Mouse (Mus musculus) adrenal gland, postnatal 14 days (tissue): ENCODE results near the gene Srsf10. TPM values are rescaled to one million over a fixed set of nuclear protein-coding genes. Genes with fewer than 3 reads are reported as not detected.
A peak's percentile ranks its signal among the peaks of the same experiment; 100 is the strongest.

Source experiments
- DNase-seq: peaks from one replicate; pipeline ENCODE4 v3.0.0; 2021; ENCODE audit warnings: mixed read lengths
- long read RNA-seq, 2 experiments: library from polyadenylated mRNA; stranded (forward); transcript quantifications; one replicate each; pipeline ENCODE4 v2.0.0; 2021
- total RNA-seq: library from RNA; stranded (reverse); gene quantifications from 2 replicates; pipeline ENCODE4 v1.2.3, GENCODE M21; 2021

Gene Srsf10
- total RNA-seq = 119 and 125 TPM in 2 replicates
- long read RNA-seq, experiment 1, transcript Srsf10-204 (6 exons, 3,058 nt) = minor isoform, 9 of 71 reads
- long read RNA-seq, experiment 1, transcript Srsf10-203 (6 exons, 2,225 nt) = minor isoform, 10 of 71 reads
- long read RNA-seq, experiment 1, transcript Srsf10-205 (6 exons, 3,754 nt) = major isoform, 30 of 71 reads
- long read RNA-seq, experiment 1, partial matches to known transcripts = 5 of 71 reads
- long read RNA-seq, experiment 1, other reads (novel, unspliced or antisense) = 14 of 71 reads
- long read RNA-seq, experiment 2, transcript Srsf10-205 (6 exons, 3,754 nt) = major isoform, 24 of 57 reads
- long read RNA-seq, experiment 2, transcript Srsf10-203 (6 exons, 2,225 nt) = minor isoform, 7 of 57 reads
- long read RNA-seq, experiment 2, transcript Srsf10-204 (6 exons, 3,058 nt) = minor isoform, 8 of 57 reads
- long read RNA-seq, experiment 2, partial matches to known transcripts = 6 of 57 reads
- long read RNA-seq, experiment 2, other reads (novel, unspliced or antisense) = 8 of 57 reads

DNA sequence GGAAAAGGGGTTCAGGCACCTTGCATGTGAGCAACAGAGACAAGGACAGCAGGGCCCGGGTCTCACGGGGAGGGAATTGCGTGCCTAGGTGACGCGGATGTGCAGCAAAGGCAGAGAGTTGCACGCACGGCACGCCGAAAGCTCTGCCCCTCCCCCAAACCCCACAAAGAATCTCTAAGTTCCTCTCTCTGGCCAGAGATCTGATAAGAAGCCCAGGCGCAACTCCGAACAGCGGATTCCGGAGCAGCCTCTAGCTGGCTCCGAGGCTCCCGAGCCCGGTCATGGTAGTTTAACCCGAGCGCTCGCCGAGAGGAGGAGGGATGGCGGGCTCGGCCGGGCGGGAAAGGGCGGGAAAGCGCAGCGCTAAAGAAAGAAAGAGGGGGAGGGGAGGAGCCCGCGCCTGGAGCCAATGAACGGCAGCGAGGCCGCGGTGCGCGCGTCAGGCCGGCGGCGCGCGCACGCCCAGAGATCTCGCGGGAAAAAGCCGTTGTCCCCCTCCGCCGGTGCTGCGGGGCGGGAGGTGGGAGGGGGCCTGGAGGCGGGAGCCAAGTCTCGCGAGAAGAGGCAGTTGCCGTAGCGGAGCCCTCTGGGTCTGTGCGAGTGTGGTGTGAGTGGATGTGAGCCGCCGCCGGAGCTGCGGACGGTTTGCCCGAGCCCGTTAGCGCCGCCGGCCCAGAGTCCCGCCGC is at the start of gene Srsf10:
Gene Srsf10, plus strand, starts transcription at position 212 of the 687 bp plus-strand sequence.
- DNase-seq = peak; percentile 98

DNA sequence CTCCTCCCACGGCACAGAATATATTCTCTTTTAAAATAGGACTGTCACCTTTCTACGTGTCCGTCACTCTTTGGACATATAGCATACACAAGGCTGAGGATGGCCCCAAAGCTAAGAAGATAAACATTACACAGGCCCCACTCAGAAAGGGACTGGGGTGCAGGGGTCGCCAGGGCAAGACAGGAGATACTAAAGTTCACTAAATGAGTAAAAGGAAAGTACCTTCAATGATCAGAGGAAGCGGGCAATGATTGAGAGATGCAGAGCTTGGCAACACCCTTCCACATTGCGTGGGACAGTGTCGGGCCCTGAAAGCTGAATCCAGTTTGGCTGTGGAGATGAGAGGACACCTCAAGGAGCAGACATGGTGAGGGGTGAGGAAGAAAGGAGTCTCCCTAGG is 40.7 kb upstream of the Srsf10 start:
- no peak for DNase-seq

- peak; percentile 71 for DNase-seq
Measured at GRCm38 (mm10) chr4:135816905-135817622, 38.5 kb upstream of the Srsf10 start.

- DNase-seq = no peak
Measured at GRCm38 (mm10) chr4:135818366-135818765, 37.2 kb upstream of the Srsf10 start.

DNA sequence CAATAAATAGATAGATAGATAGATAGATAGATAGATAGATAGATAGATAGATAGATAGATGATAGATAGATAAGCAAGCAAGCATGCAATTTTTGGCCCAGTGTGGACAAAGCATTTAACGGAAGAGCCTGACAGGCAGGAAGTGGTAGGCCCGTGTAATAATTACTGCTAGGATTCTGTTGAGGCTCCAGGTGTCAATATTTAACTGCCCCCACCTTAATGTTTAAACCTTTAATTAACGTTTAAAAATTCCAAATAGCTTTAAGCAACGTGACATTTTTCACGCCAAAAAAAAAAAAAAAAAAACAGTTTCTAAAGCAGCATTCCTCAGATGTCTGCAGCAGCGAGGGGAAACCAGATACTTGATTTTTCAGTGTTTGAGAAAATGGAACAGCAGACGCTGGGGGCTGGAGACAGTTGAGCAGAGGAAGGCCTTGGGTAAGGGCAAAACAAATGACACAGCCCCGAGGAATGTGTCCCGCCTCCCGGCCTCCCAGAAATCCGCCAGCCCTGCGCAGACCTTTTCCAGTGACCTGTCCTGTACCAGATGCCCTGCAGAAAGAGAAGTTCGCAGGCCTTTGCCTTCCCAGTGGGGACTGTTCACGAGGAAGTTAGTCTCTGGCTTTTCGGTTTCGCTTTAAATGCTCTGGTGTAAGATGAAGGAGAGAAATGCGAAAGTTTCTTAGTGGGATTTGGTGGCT is 35.6 kb upstream of the Srsf10 start:
- peak; percentile 87 for DNase-seq

DNA sequence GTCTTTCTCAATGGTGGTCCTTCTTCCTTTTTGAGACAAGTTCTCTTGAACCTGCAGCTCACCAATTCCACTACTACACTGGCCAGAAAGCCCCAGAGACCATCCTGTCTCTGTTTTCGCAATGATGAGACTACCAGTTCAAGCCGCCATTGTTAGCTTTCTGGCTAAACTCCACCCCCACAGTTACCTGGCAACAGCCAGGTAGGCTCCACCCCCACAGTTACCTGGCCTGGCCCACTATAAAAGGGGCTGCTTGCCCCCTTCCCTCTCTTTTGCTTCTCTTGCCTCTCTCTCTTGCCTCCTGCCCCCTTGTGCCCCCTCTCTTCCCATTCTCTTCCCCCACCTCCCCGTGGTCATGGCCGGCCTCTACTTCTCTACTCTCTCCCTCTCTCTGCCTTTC is 33.8 kb upstream of the Srsf10 start:
- DNase-seq = no peak

DNA sequence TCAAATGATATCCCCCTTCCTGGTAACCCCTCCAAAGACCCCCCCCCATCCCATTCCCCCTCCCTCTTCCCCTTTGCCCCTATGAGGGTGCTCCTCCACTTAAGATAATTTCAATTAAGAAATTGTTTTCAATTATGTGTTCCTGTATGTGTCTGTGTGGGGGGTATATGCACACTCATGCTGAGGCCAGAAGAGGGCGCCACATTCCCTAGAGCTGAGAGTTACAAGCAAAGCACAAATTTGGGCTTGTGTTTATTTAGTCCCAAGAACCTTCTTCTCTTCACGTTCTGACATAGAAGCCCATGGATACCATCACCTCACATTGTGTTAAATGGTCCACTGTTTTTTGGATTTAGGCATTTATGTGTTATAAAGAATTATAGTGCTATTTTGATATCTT is 32.2 kb upstream of the Srsf10 start:
- peak; percentile 83 for DNase-seq

DNA sequence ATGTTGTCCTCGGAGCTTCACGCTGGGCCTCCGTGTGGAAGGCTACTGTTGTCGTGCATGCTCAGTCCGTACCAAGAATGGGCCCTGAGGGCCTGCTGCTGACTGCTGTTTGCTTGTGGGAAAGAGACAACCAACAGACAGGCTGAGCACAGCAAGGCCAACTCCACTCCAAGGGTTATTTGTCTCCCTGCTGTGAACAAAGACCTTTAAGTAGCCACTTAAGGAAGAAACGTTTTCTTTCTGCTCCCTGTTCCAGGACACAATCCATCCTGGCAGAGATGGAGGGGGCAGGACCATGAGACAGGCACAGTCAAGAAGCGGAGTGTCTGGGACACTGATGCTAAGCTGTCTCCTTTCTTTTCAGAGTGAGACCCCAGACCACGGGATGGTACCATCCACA is 31.3 kb upstream of the Srsf10 start:
- DNase-seq = no peak

DNA sequence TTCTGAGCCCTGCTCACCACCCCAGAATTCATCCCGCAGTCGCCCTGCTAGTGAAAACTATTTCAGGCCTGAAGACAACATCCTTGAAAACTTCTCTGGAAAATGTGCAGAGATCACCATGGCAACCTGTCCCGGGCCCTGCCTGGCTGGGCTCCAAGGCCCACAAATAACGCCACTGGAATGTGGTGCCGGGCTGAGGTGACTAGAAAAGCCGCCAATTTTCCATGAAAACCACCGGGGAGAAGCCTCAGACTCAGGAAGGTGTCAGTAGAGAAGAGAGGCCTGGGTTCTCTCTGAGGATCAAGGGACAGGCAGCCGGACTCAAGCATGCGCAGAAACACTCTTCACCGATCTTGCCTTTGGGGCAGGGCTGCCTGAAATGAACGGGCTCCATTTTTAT is 27.1 kb upstream of the Srsf10 start:
- peak; percentile 92 for DNase-seq

- peak; percentile 48 for DNase-seq
Measured at GRCm38 (mm10) chr4:135832070-135832469, 23.5 kb upstream of the Srsf10 start.

DNA sequence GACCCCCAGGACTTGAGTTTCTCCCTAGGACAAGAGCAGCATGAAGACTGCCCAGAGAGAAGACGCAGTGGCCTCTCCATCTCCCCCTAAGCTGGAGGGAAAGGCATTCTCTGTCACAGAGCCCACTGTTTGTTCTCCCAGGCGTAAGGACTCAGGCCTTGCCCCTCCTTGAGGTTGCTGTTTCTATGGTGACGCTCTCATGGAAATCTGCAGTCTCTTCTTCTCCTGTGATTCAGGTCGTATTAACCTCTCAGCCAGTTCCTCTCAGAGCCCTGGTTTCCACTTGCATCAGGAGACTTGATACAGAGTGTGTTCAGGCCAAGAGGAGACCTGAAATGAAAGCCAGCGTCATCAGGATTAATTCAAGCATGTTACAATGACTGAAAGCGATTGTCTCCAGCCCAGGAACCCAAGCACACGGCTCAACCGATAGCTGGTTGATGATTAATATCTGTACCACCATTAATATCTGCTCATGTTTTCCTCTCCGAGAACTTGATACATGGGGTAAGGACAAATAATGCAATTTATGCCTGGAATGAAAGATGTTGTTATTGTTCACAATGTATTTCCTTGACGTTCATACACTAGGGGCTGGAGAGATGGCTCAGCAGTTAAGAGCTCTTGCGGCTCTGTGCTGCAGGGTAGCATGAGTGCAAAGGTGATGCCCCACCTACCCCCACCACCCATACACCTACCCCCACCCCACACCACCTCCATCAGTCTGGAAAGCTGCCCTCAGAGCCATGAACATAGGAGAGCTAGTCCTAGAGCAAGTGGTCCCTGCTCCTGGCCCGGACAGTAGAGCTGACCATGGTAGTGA is 22.0 kb upstream of the Srsf10 start:
- DNase-seq = no peak

DNA sequence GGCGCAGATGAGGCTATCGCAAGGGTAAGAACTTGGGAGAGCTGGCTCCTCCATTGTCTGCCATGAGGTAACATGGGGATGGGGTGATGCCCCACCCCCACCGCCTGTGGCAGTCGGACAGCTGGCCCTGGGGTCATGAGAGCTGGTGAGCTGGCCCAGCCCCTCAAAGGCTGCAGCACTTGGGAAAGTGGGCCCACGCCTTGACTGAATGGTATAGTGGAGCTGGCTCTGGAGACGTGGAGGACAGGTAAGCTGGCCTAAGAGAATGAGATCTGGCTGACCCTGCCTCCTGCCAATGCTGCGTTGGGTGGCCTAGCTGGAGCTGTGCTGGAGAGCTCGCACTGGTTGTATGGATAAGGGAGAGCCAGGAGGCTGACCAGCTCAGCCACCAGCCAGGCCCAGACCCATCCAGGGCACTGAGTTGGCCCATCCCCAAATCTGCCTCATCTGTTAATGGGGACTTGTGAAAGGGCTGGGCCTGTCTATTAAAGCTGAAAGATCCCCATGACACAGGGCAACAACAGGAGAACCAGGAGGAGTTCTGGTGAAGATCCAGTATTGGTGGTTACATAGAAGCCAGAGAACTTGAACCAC is 21.3 kb upstream of the Srsf10 start:
- DNase-seq = no peak

- peak; percentile 16 for DNase-seq
Measured at GRCm38 (mm10) chr4:135838925-135839292, 16.6 kb upstream of the Srsf10 start.

DNA sequence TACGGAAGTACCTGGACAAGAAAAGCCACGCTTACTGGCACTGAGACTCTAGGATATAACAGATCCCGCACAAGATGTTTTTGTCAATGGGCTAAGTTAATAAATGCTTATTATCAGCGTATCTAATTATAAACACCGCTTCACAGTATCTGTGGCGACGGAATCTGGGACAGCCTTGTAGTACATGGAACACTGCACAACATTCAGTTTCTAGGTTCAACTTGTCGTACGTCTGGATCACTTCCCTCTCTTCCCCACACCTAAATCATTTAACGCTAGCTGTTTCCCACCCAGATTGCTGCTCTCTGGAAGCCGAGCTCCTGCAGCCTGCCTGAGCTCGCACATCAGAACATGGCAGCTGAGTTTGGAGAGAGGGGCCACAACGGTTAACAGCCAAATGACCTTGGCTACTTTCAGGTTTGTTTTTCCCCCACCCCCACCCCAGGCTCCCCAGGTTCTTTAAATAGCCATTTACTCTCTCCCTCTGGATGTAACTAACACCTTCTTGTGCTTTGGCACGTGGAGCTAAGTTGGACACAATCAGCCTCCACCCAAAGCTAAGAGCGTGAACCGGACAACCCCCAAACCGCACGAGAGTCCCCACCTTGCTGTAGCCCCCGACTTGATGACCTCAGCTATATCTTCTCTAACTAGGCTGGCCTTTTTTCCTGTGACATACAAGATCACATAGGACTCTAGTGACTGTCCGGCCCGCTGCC is 16.1 kb upstream of the Srsf10 start:
- no peak for DNase-seq

DNA sequence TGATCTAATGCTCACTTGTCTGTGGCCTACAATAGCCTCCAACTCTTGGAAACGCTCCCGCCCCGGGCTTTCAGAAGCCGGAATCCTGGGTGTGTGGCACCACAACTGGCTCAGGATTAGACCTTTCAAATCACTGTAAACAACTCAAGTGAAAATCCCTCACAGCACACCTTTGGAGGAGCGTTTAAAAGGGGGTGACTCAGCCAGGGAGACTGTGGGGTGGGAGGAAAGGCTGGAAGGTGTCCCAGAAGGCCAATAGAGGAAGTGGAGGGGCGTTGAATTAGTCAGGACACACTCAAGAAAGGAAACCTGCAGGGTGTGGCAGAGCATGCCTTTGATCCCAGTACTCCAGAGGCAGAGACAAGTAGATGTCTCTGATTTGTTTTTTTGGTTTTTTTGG is 11.1 kb upstream of the Srsf10 start:
- DNase-seq = no peak

DNA sequence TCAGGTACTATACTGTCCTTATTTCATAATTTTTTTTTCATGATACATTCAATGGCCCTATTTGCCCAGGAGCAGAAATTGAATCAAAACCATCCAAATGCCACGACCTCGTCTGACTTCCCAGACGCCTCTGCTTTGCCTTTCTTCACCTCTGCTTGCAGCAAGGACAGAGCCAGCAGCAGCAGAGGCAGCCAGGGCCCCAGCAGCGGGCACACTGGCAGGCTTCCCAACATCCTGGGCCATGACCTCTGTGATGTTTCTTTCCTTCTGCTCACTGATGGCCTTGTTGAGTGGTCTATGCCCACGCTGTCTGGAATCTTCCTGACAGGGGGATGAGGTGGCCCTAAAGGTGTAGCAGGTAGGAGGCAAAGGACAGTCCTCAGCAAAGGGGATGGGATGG is 8.0 kb upstream of the Srsf10 start:
- peak; percentile 85 for DNase-seq

DNA sequence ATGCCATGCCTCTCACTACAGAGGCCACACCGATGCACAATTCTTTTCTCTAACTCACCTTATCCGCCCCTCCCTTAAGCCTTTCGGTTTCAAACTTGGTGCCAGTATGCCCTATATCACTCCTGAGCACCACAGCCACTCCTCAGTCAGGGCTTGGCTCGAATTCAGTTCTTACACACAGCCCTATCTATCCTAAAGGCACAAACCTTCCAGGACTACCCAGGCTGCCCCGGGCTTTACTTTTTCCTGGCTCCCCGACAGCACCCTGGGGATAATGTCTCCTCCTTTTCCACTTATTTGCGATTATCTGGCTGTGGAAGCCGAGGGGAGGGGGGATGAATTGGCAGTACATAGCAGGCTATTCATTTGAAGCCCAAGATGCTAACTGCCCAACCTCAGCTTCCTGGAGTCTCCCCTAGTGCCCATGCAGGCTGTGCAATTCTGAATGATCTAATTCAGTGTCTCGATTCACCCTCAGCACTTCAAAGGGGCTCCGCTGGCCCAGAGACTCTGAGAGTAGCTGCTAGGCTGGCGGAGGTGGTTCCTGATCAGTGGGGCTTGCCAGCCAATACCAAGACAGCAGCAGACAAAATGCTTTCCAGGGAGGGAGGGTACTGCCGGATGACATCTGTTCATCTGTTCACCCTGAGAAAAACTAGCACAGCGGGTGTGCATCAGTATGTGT is 5.0 kb upstream of the Srsf10 start:
- peak; percentile 29 for DNase-seq

DNA sequence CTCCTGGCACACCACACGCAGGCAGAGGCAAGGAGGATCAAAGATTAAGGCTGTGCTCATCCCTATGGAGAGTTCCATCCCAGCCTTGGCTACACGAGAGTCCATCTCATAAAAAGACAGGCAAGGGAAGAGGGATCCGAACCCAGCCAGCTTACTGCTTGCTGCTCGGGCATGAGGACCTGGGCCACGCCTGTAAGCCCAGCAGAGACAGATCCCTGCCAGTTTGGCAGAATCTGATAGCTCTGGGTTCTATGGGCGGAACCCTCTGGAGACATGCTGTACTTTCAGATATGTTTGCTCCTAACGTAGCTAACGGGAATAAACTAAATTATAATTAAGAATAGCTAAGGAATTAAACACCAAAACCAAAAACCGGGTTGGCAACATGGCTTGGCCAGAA is 3.6 kb upstream of the Srsf10 start:
- no peak for DNase-seq

DNA sequence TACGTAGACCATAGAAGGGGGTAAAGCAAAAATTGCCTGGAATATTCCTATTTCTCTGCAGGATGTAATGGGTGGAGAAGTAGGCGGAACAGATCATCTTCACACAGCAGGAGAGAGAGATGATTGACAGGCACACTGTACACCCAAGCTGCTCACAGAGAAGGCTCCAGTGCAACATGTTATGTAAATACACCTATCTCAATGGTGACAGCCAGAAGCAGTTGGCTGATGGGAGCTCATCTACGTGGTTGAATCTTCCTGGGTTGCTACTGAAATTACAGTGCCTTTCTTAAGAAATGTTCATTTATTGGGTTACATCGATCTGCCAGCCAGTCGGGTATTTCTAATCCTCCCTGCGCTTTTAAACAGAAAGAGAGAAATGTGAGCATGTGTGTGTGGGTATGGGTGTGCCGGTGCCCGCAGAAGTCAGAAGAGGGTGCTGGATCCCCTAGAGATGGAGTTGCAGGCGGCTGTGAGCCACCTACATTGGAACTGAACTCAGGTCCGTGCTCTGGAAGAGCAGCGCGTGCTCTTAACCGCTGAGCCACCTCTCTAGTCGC is 1.5 kb upstream of the Srsf10 start:
- DNase-seq = no peak
